Mouse (Mus musculus): ENCODE data around the gene P2ry14.

DNA sequence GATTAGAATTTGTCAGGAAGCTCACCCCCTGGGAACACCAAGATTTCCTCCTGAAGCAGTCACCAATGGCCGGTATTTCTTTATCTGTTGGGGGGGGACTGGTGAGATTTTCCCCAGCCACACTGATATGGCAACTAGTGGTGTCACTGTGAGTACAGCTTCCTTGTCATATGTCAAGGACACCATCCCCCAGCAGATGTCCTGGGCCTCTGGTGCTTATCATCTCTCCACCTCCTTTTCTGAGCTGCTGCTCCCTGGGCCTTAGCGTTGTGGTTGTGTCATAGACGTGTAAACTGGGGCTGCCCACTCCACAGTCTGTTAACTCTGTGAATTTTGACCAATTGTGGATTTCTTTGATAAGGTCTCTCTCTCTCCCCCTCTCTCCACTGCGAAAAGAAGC is 49.0 kb downstream of the P2ry14 start:
- TF ChIP-seq CHD2 (IDR thresholded peaks at IDR 0.05; ENCODE audit: low read depth, low read length) (no peak), ZC3H11A (IDR thresholded peaks at IDR 0.05; ENCODE audit: borderline replicate concordance, low read depth, low read length) (no peak)
